Mouse (Mus musculus) hindlimb bud, embryonic 11.5 days (tissue): ENCODE measurements around the gene Ap1b1.

Experiments used
- DNase-seq: peaks from one replicate; pipeline ENCODE4 v3.0.0-alpha.2; 2012; ENCODE audit warnings: low read depth, low spot score; ENCODE audit errors: extremely low spot score

The Ap1b1 gene

GRCm38 (mm10) chr11:5032706-5033105 lies 46.1 kb downstream of the Ap1b1 start:
- DNase-seq = no peak

- no peak for DNase-seq
These were observed 46.5 kb downstream of the Ap1b1 start for GRCm38 (mm10) chr11:5033136-5033535.

- DNase-seq = no peak
These were observed 48.8 kb downstream of the Ap1b1 start for GRCm38 (mm10) chr11:5035421-5035820.

GRCm38 (mm10) chr11:5037146-5037854 lies 50.7 kb downstream of the Ap1b1 start:
- no peak for DNase-seq

GRCm38 (mm10) chr11:5040585-5040984 lies 54.0 kb downstream of the Ap1b1 start:
- no peak for DNase-seq

- no peak for DNase-seq
These were observed 54.6 kb downstream of the Ap1b1 start for GRCm38 (mm10) chr11:5041144-5041780.

GRCm38 (mm10) chr11:5042645-5043381 lies 56.2 kb downstream of the Ap1b1 start:
- DNase-seq = no peak

GRCm38 (mm10) chr11:5046321-5046926 lies 59.8 kb downstream of the Ap1b1 start:
- DNase-seq = no peak

- DNase-seq = no peak
These were observed 65.0 kb downstream of the Ap1b1 start for GRCm38 (mm10) chr11:5051629-5052028.

- no peak for DNase-seq
These were observed 65.7 kb downstream of the Ap1b1 start for GRCm38 (mm10) chr11:5052200-5052854.

- no peak for DNase-seq
These were observed 67.5 kb downstream of the Ap1b1 start for GRCm38 (mm10) chr11:5054151-5054550.

GRCm38 (mm10) chr11:5054874-5055273 lies 68.2 kb downstream of the Ap1b1 start:
- DNase-seq = no peak

GRCm38 (mm10) chr11:5055945-5056938 lies 69.6 kb downstream of the Ap1b1 start:
- no peak for DNase-seq

- no peak for DNase-seq
These were observed 70.4 kb downstream of the Ap1b1 start for GRCm38 (mm10) chr11:5057064-5057463.

- DNase-seq = no peak
These were observed 70.9 kb downstream of the Ap1b1 start for GRCm38 (mm10) chr11:5057541-5057855.

GRCm38 (mm10) chr11:5057856-5058641 lies 71.4 kb downstream of the Ap1b1 start, which contains the start of gene Rasl10a:
TSS of gene Rasl10a (plus strand) at chr11:5058128.
- no peak for DNase-seq

- no peak for DNase-seq
These were observed 72.2 kb downstream of the Ap1b1 start for GRCm38 (mm10) chr11:5058783-5059182.

- no peak for DNase-seq
These were observed 72.6 kb downstream of the Ap1b1 start for GRCm38 (mm10) chr11:5059230-5059629.

- DNase-seq = no peak
These were observed 73.1 kb downstream of the Ap1b1 start for GRCm38 (mm10) chr11:5059704-5060156.
